Mouse (Mus musculus): ENCODE measurements around the gene Cct4.

- TF ChIP-seq EP300 (IDR thresholded peaks at IDR 0.05; ENCODE audit: low read depth) (no peak), CTCF (IDR thresholded peaks at IDR 0.05; ENCODE audit: low read depth) (no peak)
Measured at GRCm38 (mm10) chr11:22978215-22978614, 12.1 kb upstream of the Cct4 start.

All from liver, postnatal 0 days (tissue).